Mouse (Mus musculus): ENCODE results near the gene Olfr1513. TPM values are rescaled to one million over a fixed set of nuclear protein-coding genes. Genes with fewer than 3 reads are reported as not detected.
"Not testable (repeated sequence)": the region's sequence is repeated elsewhere in the genome, so short reads cannot be mapped to it uniquely, and the experiment has no call there.

Olfr1513 gene
- polyA plus RNA-seq, 1 experiment from 2014 or later = not detected

DNA sequence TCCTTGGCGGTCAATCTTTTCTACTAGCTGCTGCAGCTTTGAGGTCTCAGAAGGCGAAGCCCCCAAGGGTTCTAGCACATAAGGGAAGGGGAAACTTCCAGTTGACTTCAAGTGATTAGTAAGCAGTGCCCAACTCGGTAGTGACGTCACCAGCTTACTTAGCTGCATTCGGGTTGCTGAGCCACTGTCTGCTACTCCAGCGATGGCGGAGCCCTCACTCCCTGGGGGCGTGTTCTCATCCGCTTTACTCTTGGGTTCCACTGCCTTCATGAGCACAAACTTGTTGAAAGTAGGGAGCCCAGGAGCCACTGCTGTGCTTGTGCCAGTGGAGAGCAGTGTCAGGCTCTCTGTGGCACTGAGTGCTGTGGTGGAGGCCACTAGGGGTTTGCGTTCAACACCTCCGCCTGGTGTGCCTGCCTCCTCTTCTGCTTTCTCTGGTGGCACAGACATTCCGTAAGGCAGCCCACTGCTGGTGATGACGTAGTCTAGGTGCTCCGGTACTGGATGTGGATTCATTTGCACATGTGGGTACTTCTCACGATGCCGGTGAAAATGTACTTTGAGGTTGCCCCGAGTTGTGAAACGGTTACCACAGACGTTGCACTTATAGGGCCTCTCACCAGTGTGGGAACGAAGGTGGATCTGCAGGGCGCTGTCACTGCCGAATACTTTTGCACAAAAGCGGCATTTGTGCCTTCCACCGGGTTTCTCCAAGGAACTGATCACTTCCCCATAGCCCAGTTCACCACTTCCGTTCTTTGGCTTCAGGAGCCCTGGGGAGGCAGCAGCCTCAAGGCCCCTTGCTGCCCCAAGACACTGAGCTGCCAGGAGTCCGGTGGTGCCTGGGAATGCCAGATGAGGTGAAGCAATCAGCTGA is 42.0 kb downstream of the Olfr1513 start:
- peaks cover 11% of the 10 kb centered on the region for H3K4me1 ChIP-seq (ENCODE audit: control insufficient read depth, insufficient read depth, low read length)
- no peak overlapping the region for H3K4me2 ChIP-seq (ENCODE audit: low read depth, low read length)
- H3K4me3 ChIP-seq (replicated peaks; ENCODE audit: low read length) = no peak overlapping the region

DNA sequence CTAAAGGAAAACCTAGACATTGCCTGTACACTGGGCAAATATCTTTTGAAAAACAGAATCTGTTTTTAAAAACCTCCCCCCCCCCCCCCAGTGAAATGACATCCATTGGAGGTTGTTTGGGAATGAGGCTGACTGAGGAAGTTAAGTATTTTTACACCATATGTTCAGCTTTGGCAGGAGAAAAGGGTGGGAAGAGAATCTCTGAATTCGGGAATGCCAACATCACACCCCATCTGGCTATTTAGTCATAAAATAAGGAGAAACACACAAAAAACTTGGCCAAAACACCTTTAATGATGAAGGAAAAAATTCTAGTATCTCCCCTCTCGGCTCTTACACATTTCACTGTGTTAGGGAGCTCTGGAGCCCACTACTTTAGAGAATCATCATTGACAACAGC is 45.3 kb downstream of the Olfr1513 start:
- Histone ChIP-seq H3K4me1 (ENCODE audit: control insufficient read depth, insufficient read depth, low read length) (peaks cover 8% of the 10 kb centered on the region), H3K9ac (ENCODE audit: low read length) (no peak overlapping the region), H3K27ac (ENCODE audit: low read length) (no peak overlapping the region), H3K9me3 (replicated peaks; ENCODE audit: control insufficient read depth, low read length) (no peaks in the 10 kb centered on the region), H3K4me2 (ENCODE audit: low read depth, low read length) (no peak overlapping the region), H3K36me3 (ENCODE audit: control insufficient read depth, insufficient read depth, low read length) (peaks cover 3% of the 10 kb centered on the region; the same call in 1 of the 2 replicates), H3K27me3 (ENCODE audit: control insufficient read depth, insufficient read depth, low read length) (no peaks in the 10 kb centered on the region), H3K4me3 (replicated peaks; ENCODE audit: low read length) (no peak overlapping the region)
- no peak for ATAC-seq (ENCODE audit: insufficient read depth, low FRiP score)
- 83% methylated on average over 2 of the region's 2 CpGs for WGBS

More for the DNA sequence above, 42.0 kb downstream of the Olfr1513 start:
- H3K36me3 ChIP-seq (ENCODE audit: control insufficient read depth, insufficient read depth, low read length) = peaks cover 3% of the 10 kb centered on the region; the same call in 1 of the 2 replicates
- no peaks in the 10 kb centered on the region for H3K27me3 ChIP-seq (ENCODE audit: control insufficient read depth, insufficient read depth, low read length)
- no peak for ATAC-seq (ENCODE audit: insufficient read depth, low FRiP score)
- H3K9me3 ChIP-seq (replicated peaks; ENCODE audit: control insufficient read depth, low read length) = no peaks in the 10 kb centered on the region
- no peak overlapping the region for H3K9ac ChIP-seq (ENCODE audit: low read length)
- no peak overlapping the region for H3K27ac ChIP-seq (ENCODE audit: low read length)
- 81% methylated on average over 26 of the region's 26 CpGs for WGBS

DNA sequence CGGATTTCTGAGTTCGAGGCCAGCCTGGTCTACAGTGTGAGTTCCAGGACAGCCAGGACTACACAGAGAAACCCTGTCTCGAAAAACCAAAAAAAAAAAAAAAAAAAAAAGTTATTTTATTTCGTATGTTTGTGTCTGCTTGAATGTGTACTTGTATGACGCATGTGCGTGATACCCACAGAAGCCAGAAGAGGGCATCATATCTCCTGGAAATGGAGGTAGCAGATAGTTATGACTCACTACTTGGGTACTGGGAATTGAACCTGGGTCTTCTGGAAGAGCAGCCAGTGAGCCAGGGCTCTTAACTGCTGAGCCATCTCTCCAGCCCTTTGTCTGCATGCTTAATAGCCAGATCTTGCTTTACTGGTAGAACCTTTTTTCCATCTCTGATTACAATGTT is 45.9 kb downstream of the Olfr1513 start:
- H3K4me1 ChIP-seq (ENCODE audit: control insufficient read depth, insufficient read depth, low read length); H3K36me3 ChIP-seq (ENCODE audit: control insufficient read depth, insufficient read depth, low read length); H3K27me3 ChIP-seq (ENCODE audit: control insufficient read depth, insufficient read depth, low read length); ATAC-seq (ENCODE audit: insufficient read depth, low FRiP score); H3K27ac ChIP-seq (ENCODE audit: low read length); H3K4me2 ChIP-seq (ENCODE audit: low read depth, low read length); H3K4me3 ChIP-seq (replicated peaks; ENCODE audit: low read length); H3K9me3 ChIP-seq (replicated peaks; ENCODE audit: control insufficient read depth, low read length); H3K9ac ChIP-seq (ENCODE audit: low read length): not testable (repeated sequence)
- 94% methylated on average over 5 of the region's 6 CpGs for whole genome bisulfite sequencing

DNA sequence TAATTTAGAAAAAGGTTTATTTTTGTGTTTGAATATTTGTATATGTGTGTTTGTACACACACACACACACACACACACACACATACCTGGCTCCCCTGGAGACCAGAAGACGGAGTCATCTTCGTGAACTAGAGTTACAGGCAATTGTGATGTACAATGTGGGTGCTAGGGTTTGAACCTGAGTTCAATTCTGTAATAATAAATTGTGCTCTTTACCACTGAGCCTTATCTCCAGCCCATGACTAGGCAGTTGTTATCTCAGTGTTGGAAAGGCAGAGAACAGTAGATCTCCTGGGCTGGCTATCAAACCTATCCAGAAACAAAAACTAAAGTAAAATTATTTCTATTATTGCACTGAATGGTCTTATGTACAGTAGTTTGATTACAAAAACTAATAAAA is 50.1 kb downstream of the Olfr1513 start:
- H3K9me3 ChIP-seq (replicated peaks; ENCODE audit: control insufficient read depth, low read length) = no peaks in the 10 kb centered on the region
- no peak overlapping the region for H3K4me3 ChIP-seq (replicated peaks; ENCODE audit: low read length)
- H3K36me3 ChIP-seq (ENCODE audit: control insufficient read depth, insufficient read depth, low read length) = peaks cover 3% of the 10 kb centered on the region; the same call in 1 of the 2 replicates
- ATAC-seq (ENCODE audit: insufficient read depth, low FRiP score) = no peak
- 98% methylated on average over 2 of the region's 2 CpGs for WGBS
- H3K9ac ChIP-seq (ENCODE audit: low read length) = no peak overlapping the region
- 0 out of 2 replicates have a peak, but pooled peaks cover 3% of the 10 kb centered on the region for H3K4me1 ChIP-seq (ENCODE audit: control insufficient read depth, insufficient read depth, low read length)
- H3K27me3 ChIP-seq (ENCODE audit: control insufficient read depth, insufficient read depth, low read length) = no peaks in the 10 kb centered on the region
- no peak overlapping the region for H3K4me2 ChIP-seq (ENCODE audit: low read depth, low read length)
- no peak overlapping the region for H3K27ac ChIP-seq (ENCODE audit: low read length)

DNA sequence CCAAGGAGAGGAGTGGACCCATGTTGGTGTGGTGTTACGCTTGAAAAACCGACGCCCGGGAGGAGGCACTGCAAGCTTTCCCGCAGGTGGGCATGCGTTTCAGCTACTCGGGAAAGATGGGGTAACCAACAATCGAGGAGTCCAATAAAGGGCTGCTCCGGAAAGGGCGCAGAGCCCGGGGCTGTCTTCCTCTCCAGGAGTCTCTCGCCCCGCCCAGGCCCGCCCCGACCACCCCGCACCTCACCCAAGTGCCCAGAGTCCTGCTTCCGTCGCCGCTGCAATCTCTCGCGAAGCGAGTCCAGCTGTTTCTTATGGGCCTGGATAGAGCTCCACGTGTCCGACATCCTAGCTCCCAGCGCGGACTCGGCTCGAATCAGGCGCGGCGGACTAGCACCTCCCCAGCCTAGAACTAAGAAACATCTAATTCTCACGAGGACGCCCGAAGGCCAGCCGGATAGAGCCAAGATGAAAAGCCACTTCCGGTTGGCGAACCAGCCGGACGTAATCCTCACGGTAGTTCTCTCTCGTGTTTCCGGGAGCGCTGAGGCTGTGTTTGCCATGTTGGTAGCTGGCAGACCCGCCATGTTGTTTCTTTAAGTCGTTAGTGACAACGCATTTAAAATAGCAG is 51.5 kb downstream of the Olfr1513 start, which contains the start of gene Mettl3:
Mettl3 (minus strand) TSS at position 485 of the 628 bp plus-strand sequence.
- H3K9ac ChIP-seq (ENCODE audit: low read length) = peak within 1 kb of the TSS; percentile 75

DNA sequence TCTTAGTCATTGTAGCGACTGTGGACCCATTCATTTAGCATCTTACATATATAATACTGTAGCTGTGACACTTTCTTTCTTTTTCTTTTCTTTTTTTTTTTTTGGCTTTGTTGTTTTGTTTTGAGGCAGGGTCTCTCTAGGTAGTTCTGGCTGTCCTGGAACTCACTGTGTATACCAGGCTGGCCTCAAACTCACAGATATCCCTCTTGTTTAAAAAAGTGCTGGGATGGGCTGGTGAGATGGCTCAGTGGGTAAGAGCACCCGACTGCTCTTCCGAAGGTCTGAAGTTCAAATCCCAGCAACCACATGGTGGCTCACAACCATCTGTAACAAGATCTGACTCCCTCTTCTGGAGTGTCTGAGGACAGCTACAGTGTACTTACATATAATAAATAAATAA is 52.7 kb downstream of the Olfr1513 start:
- not testable (repeated sequence) for H3K4me2 ChIP-seq (ENCODE audit: low read depth, low read length); H3K4me1 ChIP-seq (ENCODE audit: control insufficient read depth, insufficient read depth, low read length); ATAC-seq (ENCODE audit: insufficient read depth, low FRiP score); H3K9ac ChIP-seq (ENCODE audit: low read length); H3K27ac ChIP-seq (ENCODE audit: low read length); H3K4me3 ChIP-seq (replicated peaks; ENCODE audit: low read length); H3K36me3 ChIP-seq (ENCODE audit: control insufficient read depth, insufficient read depth, low read length); H3K27me3 ChIP-seq (ENCODE audit: control insufficient read depth, insufficient read depth, low read length); H3K9me3 ChIP-seq (replicated peaks; ENCODE audit: control insufficient read depth, low read length)
- 89% methylated on average over 3 of the region's 3 CpGs for WGBS

More for the DNA sequence above, 51.5 kb downstream of the Olfr1513 start, which contains the start of gene Mettl3:
- H3K4me3 ChIP-seq (replicated peaks; ENCODE audit: low read length) = peak within 1 kb of the TSS; percentile 65
- H3K27me3 ChIP-seq (ENCODE audit: control insufficient read depth, insufficient read depth, low read length) = no peaks in the 10 kb centered on the region
- WGBS = under 1% methylated on average over 46 of the region's 46 CpGs
- peak within 1 kb of the TSS; percentile 57 for H3K4me2 ChIP-seq (ENCODE audit: low read depth, low read length)
- 0 out of 2 replicates have a peak, but pooled peaks cover 4% of the 10 kb centered on the region for H3K36me3 ChIP-seq (ENCODE audit: control insufficient read depth, insufficient read depth, low read length)
- ATAC-seq (ENCODE audit: insufficient read depth, low FRiP score) = peak; percentile 95
- H3K27ac ChIP-seq (ENCODE audit: low read length) = peak within 1 kb of the TSS; percentile 95
- 0 out of 2 replicates have a peak, but pooled peaks cover 3% of the 10 kb centered on the region for H3K4me1 ChIP-seq (ENCODE audit: control insufficient read depth, insufficient read depth, low read length)
- no peaks in the 10 kb centered on the region for H3K9me3 ChIP-seq (replicated peaks; ENCODE audit: control insufficient read depth, low read length)

Other genes starting within 250 kb of the Olfr1513 start
- 50.0 and 51.5 TPM in 2 replicates for gene Rpgrip1, start 245.7 kb downstream of the Olfr1513 start, polyA plus RNA-seq (2015; fragmentation: Nextera tagmentation; extraction: Ambion mirVana)
- gene Supt16, start 159.0 kb downstream of the Olfr1513 start, polyA plus RNA-seq (2015; fragmentation: Nextera tagmentation; extraction: Ambion mirVana) = 39.8 and 40.7 TPM in 2 replicates
- 27.9 and 31.8 TPM in 2 replicates for gene Chd8, start 98.6 kb downstream of the Olfr1513 start, polyA plus RNA-seq (2015; fragmentation: Nextera tagmentation; extraction: Ambion mirVana)
- 36.2 and 39.7 TPM in 2 replicates for gene Tox4, start 77.3 kb downstream of the Olfr1513 start, polyA plus RNA-seq (2015; fragmentation: Nextera tagmentation; extraction: Ambion mirVana)
- 15.8 and 19.6 TPM in 2 replicates for gene Rab2b, start 76.9 kb downstream of the Olfr1513 start, polyA plus RNA-seq (2015; fragmentation: Nextera tagmentation; extraction: Ambion mirVana)
- 38.8 and 41.8 TPM in 2 replicates for gene Mettl3, start 51.3 kb downstream of the Olfr1513 start, polyA plus RNA-seq (2015; fragmentation: Nextera tagmentation; extraction: Ambion mirVana)
- 8.8 and 9.3 TPM in 2 replicates for gene Sall2, start 27.6 kb downstream of the Olfr1513 start, polyA plus RNA-seq (2015; fragmentation: Nextera tagmentation; extraction: Ambion mirVana)
- gene Olfr1512, start 22.8 kb upstream of the Olfr1513 start, polyA plus RNA-seq (2015; fragmentation: Nextera tagmentation; extraction: Ambion mirVana) = not detected in 2 replicates
- not detected in 2 replicates for gene Olfr1511, start 41.0 kb upstream of the Olfr1513 start, polyA plus RNA-seq (2015; fragmentation: Nextera tagmentation; extraction: Ambion mirVana)
- gene Olfr1510, start 58.0 kb upstream of the Olfr1513 start, polyA plus RNA-seq (2015; fragmentation: Nextera tagmentation; extraction: Ambion mirVana) = 0.15 and 0.22 TPM in 2 replicates
- gene Olfr1509, start 86.6 kb upstream of the Olfr1513 start, polyA plus RNA-seq (2015; fragmentation: Nextera tagmentation; extraction: Ambion mirVana) = not detected in 2 replicates
- not detected in 2 replicates for gene Olfr1508, start 111.1 kb upstream of the Olfr1513 start, polyA plus RNA-seq (2015; fragmentation: Nextera tagmentation; extraction: Ambion mirVana)
- not detected in 2 replicates for gene Olfr1507, start 139.3 kb upstream of the Olfr1513 start, polyA plus RNA-seq (2015; fragmentation: Nextera tagmentation; extraction: Ambion mirVana)